8 mouse cellular contexts compared by ENCODE assay signal in genomic region chr6:119174307-119175074, GRCm38 (mm10). TPM values are rescaled to one million over a fixed set of nuclear protein-coding genes. Genes with fewer than 3 reads are reported as not detected.
DNase-seq lines count a peak whose midpoint lies in the region; ATAC-seq and TF ChIP-seq lines count a peak whose summit lies in the region.

No protein-coding gene starts in this region.

- H3K36me3 ChIP-seq in E14TG2a.4 (ENCODE audit: insufficient read depth, low read length): no peaks in the 10 kb centered on the region
- H3K36me3 ChIP-seq in forebrain, embryonic 15.5 days: no peaks in the 10 kb centered on the region
- H3K36me3 ChIP-seq in liver, embryonic 14.5 days (replicated peaks; ENCODE audit: control insufficient read depth, insufficient read depth, low read depth): no peaks in the 10 kb centered on the region

- no peak for ATAC-seq in forebrain, embryonic 15.5 days (replicated peaks)
- ATAC-seq in liver, embryonic 14.5 days (ENCODE audit: insufficient read depth): no peak

- WGBS in forebrain, embryonic 15.5 days: 57% methylated on average over 12 of the region's 12 CpGs
- 47% methylated on average over 12 of the region's 12 CpGs for WGBS in liver, embryonic 14.5 days (ENCODE audit: insufficient replicate concordance)

- no peak for DNase-seq in gastrocnemius, adult 2 months
- DNase-seq in gastrocnemius, postnatal 14 days: no peak
- no peak for DNase-seq in liver, embryonic 14.5 days (ENCODE audit: low read depth in 3 of 3, low spot score in 3 of 3)
- DNase-seq in layer of hippocampus, adult 9-11 months: no peak
- no peak for DNase-seq in layer of hippocampus, postnatal 36 days
- DNase-seq in ovary, postnatal 36 days (ENCODE audit: low spot score): no peak

- H3K4me3 ChIP-seq in gastrocnemius, adult 2 months: peak overlapping the region; percentile 84
- peak overlapping the region; percentile 98 for H3K4me3 ChIP-seq in E14TG2a.4 (replicated peaks; ENCODE audit: low read length)
- peak overlapping the region; percentile 70 for H3K4me3 ChIP-seq in forebrain, embryonic 15.5 days
- peak overlapping the region; percentile 78 to 89; a peak in 3 of 4 replicates for H3K4me3 ChIP-seq in liver, embryonic 14.5 days (ENCODE audit: insufficient read depth in 1 of 2, low read depth in 2 of 2, low read length in 2 of 2)

- no peaks in the 10 kb centered on the region for H3K9me3 ChIP-seq in E14TG2a.4 (ENCODE audit: low read length)
- H3K9me3 ChIP-seq in forebrain, embryonic 15.5 days: no peaks in the 10 kb centered on the region
- no peaks in the 10 kb centered on the region for H3K9me3 ChIP-seq in liver, embryonic 14.5 days (ENCODE audit: control insufficient read depth, low read length)

- H3K4me2 ChIP-seq in forebrain, embryonic 15.5 days (replicated peaks): peak overlapping the region; percentile 66
- H3K4me2 ChIP-seq in liver, embryonic 14.5 days (ENCODE audit: low read depth): peak overlapping the region; percentile 62

- intact Hi-C loops in gastrocnemius, adult 2 months (cut with DNase I): no loop called here
- intact Hi-C loops in gastrocnemius, postnatal 14 days (cut with DNase I; ENCODE audit: low total_unique reads): no loop called here

- peaks cover 31% of the 10 kb centered on the region for H3K4me1 ChIP-seq in E14TG2a.4 (replicated peaks; ENCODE audit: low read depth, low read length)
- H3K4me1 ChIP-seq in forebrain, embryonic 15.5 days: peaks cover 17% of the 10 kb centered on the region
- peaks cover 4 to 8% of the 10 kb centered on the region in 2 experiments for H3K4me1 ChIP-seq in liver, embryonic 14.5 days (replicated peaks; ENCODE audit: control insufficient read depth in 2 of 2, insufficient read depth in 2 of 2, low read length in 1 of 2)

- H3K27me3 ChIP-seq in E14TG2a.4 (ENCODE audit: insufficient read depth, low read length): no peaks in the 10 kb centered on the region
- no peaks in the 10 kb centered on the region for H3K27me3 ChIP-seq in forebrain, embryonic 15.5 days
- no peaks in the 10 kb centered on the region for H3K27me3 ChIP-seq in liver, embryonic 14.5 days (ENCODE audit: control insufficient read depth, insufficient read depth, low read length)

- peak overlapping the region; percentile 90 for H3K27ac ChIP-seq in gastrocnemius, adult 2 months
- peak overlapping the region; percentile 88 for H3K27ac ChIP-seq in forebrain, embryonic 15.5 days (replicated peaks)
- H3K27ac ChIP-seq in liver, embryonic 14.5 days: no peak overlapping the region

- H3K9ac ChIP-seq in forebrain, embryonic 15.5 days (replicated peaks): no peak overlapping the region
- no peak overlapping the region for H3K9ac ChIP-seq in liver, embryonic 14.5 days (replicated peaks)

- TF ChIP-seq EP300 in liver, embryonic 14.5 days (IDR thresholded peaks at IDR 0.05; ENCODE audit: low read depth): no peak

- TF ChIP-seq CTCF in gastrocnemius, adult 2 months (IDR thresholded peaks at IDR 0.05): no peak
- TF ChIP-seq CTCF in E14TG2a.4 (conservative IDR thresholded peaks at IDR 0.05; ENCODE audit: low read length): no peak
- no peak for TF ChIP-seq CTCF in liver, embryonic 14.5 days (IDR thresholded peaks at IDR 0.05; ENCODE audit: low read depth)

RNA-seq across cellular contexts. Expression of gene Dcp1b, which starts 0.6 kb away (rescaled TPM):
- 1 to 10 TPM; 4.3 to 4.8 TPM for total RNA-seq in gastrocnemius, adult 2 months (2021)
- 1 to 10 TPM; 4.2 to 4.3 TPM for total RNA-seq in gastrocnemius, postnatal 14 days (2021)
- polyA plus RNA-seq in forebrain, embryonic 15.5 days (2015; fragmentation: Nextera tagmentation; extraction: Ambion mirVana): 13.1 and 13.3 TPM in 2 replicates
- polyA plus RNA-seq in liver, embryonic 14.5 days (2012; rRNA removed): 4.9 and 5.3 TPM in 2 replicates
- polyA plus RNA-seq in liver, embryonic 14.5 days (2014; fragmentation: Nextera tagmentation; extraction: Ambion mirVana): 2.9 TPM in 2 replicates
- total RNA-seq in layer of hippocampus, postnatal 36 days (2021): 10 to 100 TPM; 16.9 to 18.6 TPM

RNA-seq across cellular contexts. Expression of gene Cacna1c, which starts 21.7 kb away (rescaled TPM):
- 1 to 10 TPM; 1.7 to 1.9 TPM for total RNA-seq in gastrocnemius, adult 2 months (2021)
- 1 to 10 TPM; 3.6 to 4.9 TPM for total RNA-seq in gastrocnemius, postnatal 14 days (2021)
- polyA plus RNA-seq in forebrain, embryonic 15.5 days (2015; fragmentation: Nextera tagmentation; extraction: Ambion mirVana): 6.4 and 7.2 TPM in 2 replicates
- polyA plus RNA-seq in liver, embryonic 14.5 days (2012; rRNA removed): 0.20 and 0.26 TPM in 2 replicates
- polyA plus RNA-seq in liver, embryonic 14.5 days (2014; fragmentation: Nextera tagmentation; extraction: Ambion mirVana): 0.19 and 0.32 TPM in 2 replicates
- total RNA-seq in layer of hippocampus, postnatal 36 days (2021): 10 to 100 TPM; 78.0 to 92.9 TPM

Comparison
In these comparisons a context has a peak if more than half of its experiments do, and no peak if none do; other contexts are left out.
1. RNA of gene Cacna1c, which starts 21.7 kb away (total RNA-seq): 78.0 to 92.9 TPM in layer of hippocampus, postnatal 36 days; 3.6 to 4.9 TPM in gastrocnemius, postnatal 14 days and 1.7 to 1.9 TPM in gastrocnemius, adult 2 months; every median in the first group is over 10 times any median in the second.
2. Peak in every context shown above with its lines, with median percentiles within 50 percentile points of each other: H3K4me3 ChIP-seq.